Mouse (Mus musculus): Measurements from ENCODE around the gene Grk2.

GRCm38 (mm10) chr19:4295391-4295790, 10.6 kb downstream of the Grk2 start:
- TF ChIP-seq CTCF (IDR thresholded peaks at IDR 0.05; ENCODE audit: low read depth) = no peak
- TF ChIP-seq EP300 (IDR thresholded peaks at IDR 0.05; ENCODE audit: low read depth) = no peak

Measured in heart, postnatal 0 days (tissue).